Mouse (Mus musculus) skeletal muscle tissue, postnatal 0 days (tissue): ENCODE data around the gene Prl2c1. TPM values are rescaled to one million over a fixed set of nuclear protein-coding genes. Genes with fewer than 3 reads are reported as not detected.

Experiments used
- polyA plus RNA-seq: library from polyadenylated mRNA; unstranded; fragments of >200 nt; fragmentation: Nextera tagmentation; extraction: Ambion mirVana; gene quantifications from 2 replicates; pipeline ENCODE4 v1.2.1, GENCODE M21; 2015

Gene Prl2c1
- not detected in 2 replicates for polyA plus RNA-seq

DNA sequence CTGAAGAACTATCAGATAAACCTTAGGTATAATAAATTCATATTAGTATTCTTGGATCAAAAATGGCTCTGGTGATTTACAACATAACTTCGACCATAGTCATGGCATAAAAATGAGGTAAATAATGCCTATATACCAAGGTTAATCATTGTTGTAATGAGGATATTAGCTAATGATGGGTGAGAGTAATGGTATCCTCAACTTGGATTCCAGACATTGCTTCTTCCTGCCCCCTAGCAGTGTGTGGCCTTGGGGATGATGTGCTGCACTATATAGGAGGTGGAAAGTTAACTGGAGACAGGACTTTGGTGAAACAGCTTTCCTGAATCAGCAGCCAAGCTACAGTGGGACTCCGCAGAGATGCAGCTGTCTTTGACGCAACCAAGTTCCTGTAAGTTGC, at the start of gene Prl2c1:
Gene Prl2c1 (plus strand): TSS at position 301 of the 400 bp plus-strand sequence.

DNA sequence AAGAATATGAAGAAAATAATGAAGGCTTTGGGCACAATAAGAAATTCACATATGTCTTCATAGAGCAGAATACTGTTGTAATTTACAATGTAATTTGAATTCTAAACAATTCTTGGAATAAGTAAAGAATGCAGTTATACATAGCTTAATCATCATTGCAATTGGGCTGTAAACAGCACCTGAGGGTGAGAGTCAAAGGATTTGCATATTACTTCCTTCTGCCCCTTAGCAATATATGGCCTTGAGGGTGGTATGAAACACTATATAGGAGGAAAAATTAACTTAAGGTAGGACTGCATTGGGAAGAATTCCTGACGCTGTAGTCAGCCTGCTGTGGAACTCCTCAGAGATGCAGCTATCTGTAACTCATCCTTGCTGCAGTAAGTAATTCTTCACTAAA, 47.8 kb upstream of the Prl2c1 start, which contains the start of gene Prl2a1:
Gene Prl2a1 (plus strand): TSS at position 301 of the 400 bp plus-strand sequence.

Other genes starting within 250 kb of the Prl2c1 start
- gene Prl7b1, start 238.8 kb upstream of the Prl2c1 start, polyA plus RNA-seq = not detected in 2 replicates
- gene Prl7a1, start 206.8 kb upstream of the Prl2c1 start, polyA plus RNA-seq = not detected in 2 replicates
- not detected in 2 replicates for gene Prl7a2, start 181.3 kb upstream of the Prl2c1 start, polyA plus RNA-seq
- not detected in 2 replicates for gene Prl7d1, start 132.6 kb upstream of the Prl2c1 start, polyA plus RNA-seq
- not detected in 2 replicates for gene Prl7c1, start 68.5 kb upstream of the Prl2c1 start, polyA plus RNA-seq
- gene Prl2a1, start 47.7 kb upstream of the Prl2c1 start, polyA plus RNA-seq = not detected in 2 replicates
- not detected in 2 replicates for gene Prl4a1, start 166.9 kb downstream of the Prl2c1 start, polyA plus RNA-seq